Mouse (Mus musculus): ENCODE measurements around the gene Rplp0.
A peak's percentile ranks its signal among the peaks of the same experiment; 100 is the strongest.

The Rplp0 gene

GRCm38 (mm10) chr5:115526456-115527202, 32.6 kb upstream of the Rplp0 start:
- DNase-seq (ENCODE audit: low spot score) = no peak

GRCm38 (mm10) chr5:115528128-115528527, 31.1 kb upstream of the Rplp0 start:
- no peak for DNase-seq (ENCODE audit: low spot score)

- no peak for DNase-seq (ENCODE audit: low spot score)
These were observed 29.9 kb upstream of the Rplp0 start for GRCm38 (mm10) chr5:115529364-115529741.

GRCm38 (mm10) chr5:115529742-115530446, 29.4 kb upstream of the Rplp0 start:
- no peak for DNase-seq (ENCODE audit: low spot score)

- DNase-seq (ENCODE audit: low spot score) = no peak
These were observed 28.8 kb upstream of the Rplp0 start for GRCm38 (mm10) chr5:115530447-115530809.

- peak; percentile 81 for DNase-seq (ENCODE audit: low spot score)
These were observed 27.5 kb upstream of the Rplp0 start for GRCm38 (mm10) chr5:115531671-115532270.

GRCm38 (mm10) chr5:115534290-115534731, 25.0 kb upstream of the Rplp0 start:
- no peak for DNase-seq (ENCODE audit: low spot score)

GRCm38 (mm10) chr5:115534856-115535255, 24.4 kb upstream of the Rplp0 start:
- DNase-seq (ENCODE audit: low spot score) = no peak

- DNase-seq (ENCODE audit: low spot score) = no peak
These were observed 23.6 kb upstream of the Rplp0 start for GRCm38 (mm10) chr5:115535635-115536034.

- DNase-seq (ENCODE audit: low spot score) = no peak
These were observed 21.1 kb upstream of the Rplp0 start for GRCm38 (mm10) chr5:115538017-115538692.

- DNase-seq (ENCODE audit: low spot score) = peak; percentile 69
These were observed 20.6 kb upstream of the Rplp0 start for GRCm38 (mm10) chr5:115538693-115539043.

GRCm38 (mm10) chr5:115542635-115543384, 16.5 kb upstream of the Rplp0 start:
- DNase-seq (ENCODE audit: low spot score) = no peak

- peak; percentile 80 for DNase-seq (ENCODE audit: low spot score)
These were observed 15.6 kb upstream of the Rplp0 start for GRCm38 (mm10) chr5:115543509-115544253.

- no peak for DNase-seq (ENCODE audit: low spot score)
These were observed 14.5 kb upstream of the Rplp0 start for GRCm38 (mm10) chr5:115544655-115545185.

GRCm38 (mm10) chr5:115545636-115546035, 13.6 kb upstream of the Rplp0 start:
- no peak for DNase-seq (ENCODE audit: low spot score)

GRCm38 (mm10) chr5:115546536-115546935, 12.7 kb upstream of the Rplp0 start:
- DNase-seq (ENCODE audit: low spot score) = no peak

GRCm38 (mm10) chr5:115547014-115547413, 12.3 kb upstream of the Rplp0 start:
- no peak for DNase-seq (ENCODE audit: low spot score)

GRCm38 (mm10) chr5:115547421-115547820, 11.8 kb upstream of the Rplp0 start:
- no peak for DNase-seq (ENCODE audit: low spot score)

GRCm38 (mm10) chr5:115548501-115549285, 10.6 kb upstream of the Rplp0 start:
- DNase-seq (ENCODE audit: low spot score) = no peak

GRCm38 (mm10) chr5:115550482-115551005, 8.7 kb upstream of the Rplp0 start:
- no peak for DNase-seq (ENCODE audit: low spot score)
